Mouse (Mus musculus) heart, embryonic 16.5 days (tissue): Measurements from ENCODE around the gene Myo18b. TPM values are rescaled to one million over a fixed set of nuclear protein-coding genes. Genes with fewer than 3 reads are reported as not detected.

Source experiments
- ATAC-seq: fragments of 200-750 bp; cut with Nextera tagmentation; replicated peaks from 2 replicates; pipeline ENCODE4 v1.8.0; 2017; ENCODE audit warnings: moderate number of reproducible peaks; ENCODE audit not compliant: insufficient read depth, low FRiP score; ENCODE audit errors: extremely low read depth
- H3K27ac ChIP-seq: fragments of 300-500 bp; sonication (generic); 2 replicates; pipeline ENCODE4 v1.5.1; 2014; ENCODE audit warnings: mild to moderate bottlenecking, low read length, control low read depth, moderate library complexity
- H3K27me3 ChIP-seq: fragments of 300-500 bp; sonication (generic); 2 replicates; pipeline ENCODE4 v1.6.1; 2014; ENCODE audit warnings: low read length, mixed read lengths; ENCODE audit not compliant: control insufficient read depth, insufficient read depth
- H3K36me3 ChIP-seq: fragments of 300-500 bp; sonication (generic); 2 replicates; pipeline ENCODE4 v1.6.1; 2014; ENCODE audit not compliant: control insufficient read depth, insufficient read depth
- H3K4me1 ChIP-seq: fragments of 300-500 bp; sonication (generic); 2 replicates; pipeline ENCODE4 v1.6.1; 2014; ENCODE audit warnings: low read length, mixed read lengths; ENCODE audit not compliant: control insufficient read depth, insufficient read depth
- H3K4me2 ChIP-seq: fragments of 300-500 bp; sonication (generic); 2 replicates; pipeline ENCODE4 v1.6.1; 2014; ENCODE audit warnings: low read depth, mild to moderate bottlenecking, control low read depth, low read length
- H3K4me3 ChIP-seq: fragments of 300-500 bp; sonication (generic); 2 replicates; pipeline ENCODE4 v1.5.1; 2014; ENCODE audit warnings: mild to moderate bottlenecking, control low read depth, low read length
- H3K9ac ChIP-seq: fragments of 300-500 bp; sonication (generic); 2 replicates; pipeline ENCODE4 v1.6.1; 2014; ENCODE audit warnings: low read length, control low read depth
- H3K9me3 ChIP-seq: fragments of 300-500 bp; sonication (generic); replicated peaks from 2 replicates; pipeline ENCODE4 v1.6.1; 2016; ENCODE audit warnings: low read length; ENCODE audit not compliant: control insufficient read depth
- WGBS: fragments of 180-500 bp; shearing (Covaris S2); extraction: QIAGEN DNeasy Blood & Tissue Kit; methylation state at CpG from one replicate; pipeline ENCODE4 v1.1.7; 2014; 5-methylcytosine and 5-hydroxymethylcytosine counted together
- polyA plus RNA-seq: library from polyadenylated mRNA; unstranded; fragments of >200 nt; fragmentation: Nextera tagmentation; extraction: Ambion mirVana; gene quantifications from 2 replicates; pipeline ENCODE4 v1.2.1, GENCODE M21; 2015

The Myo18b gene
- 24.9 and 28.6 TPM in 2 replicates for polyA plus RNA-seq

DNA sequence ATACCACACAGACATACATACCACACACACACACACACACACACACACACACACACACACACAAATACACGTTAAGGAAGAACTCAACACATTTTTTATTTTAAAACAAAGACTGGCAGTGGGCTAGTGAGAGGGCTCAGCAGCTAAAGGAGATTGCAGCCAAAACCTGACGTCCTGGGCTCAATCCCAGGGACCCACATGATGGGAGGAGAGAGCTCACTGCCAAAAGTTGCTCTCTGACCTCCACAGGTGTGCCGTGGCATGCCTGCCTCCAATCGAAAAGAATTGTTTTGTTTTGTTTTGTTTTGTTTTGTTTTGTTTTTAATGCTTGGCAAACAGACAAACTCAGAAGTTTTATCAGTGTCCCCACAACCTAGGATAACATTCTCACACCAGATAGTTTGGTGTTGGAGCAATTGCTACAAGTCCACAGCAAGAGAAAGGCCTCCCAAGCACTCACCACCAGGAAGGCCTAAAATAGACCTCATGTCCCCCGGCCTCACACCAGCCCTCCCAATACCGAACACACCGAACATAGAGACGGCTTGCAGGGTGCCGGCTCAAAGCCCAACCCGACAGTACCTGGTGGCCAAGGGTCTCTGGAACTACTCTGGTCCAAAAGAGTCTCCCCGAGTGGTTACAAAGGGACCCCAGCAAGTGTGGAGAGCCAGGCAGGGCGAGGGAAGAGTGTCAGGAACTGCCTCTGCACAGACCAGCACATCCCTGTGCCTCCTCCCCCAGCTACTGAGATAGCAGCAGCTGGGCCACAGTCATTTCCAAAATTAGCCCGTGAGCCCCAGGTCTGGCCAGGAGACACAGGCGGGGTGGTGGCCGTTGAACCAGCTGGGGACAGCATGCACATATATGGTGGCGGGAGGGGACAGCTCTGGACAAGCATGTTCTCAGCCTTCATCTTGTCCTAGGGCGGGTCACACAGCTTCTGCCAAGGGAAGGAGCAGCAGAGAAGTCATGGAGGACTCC lies at the start of gene Myo18b:
TSS of gene Myo18b (minus strand) at position 689 of the 981 bp plus-strand sequence.
- H3K9me3 ChIP-seq: no peaks in the 10 kb centered on the region
- H3K9ac ChIP-seq: peak within 1 kb of the TSS; percentile 88
- WGBS: 37% methylated on average over 17 of the region's 17 CpGs
- peak; percentile 94 for ATAC-seq
- H3K4me2 ChIP-seq: peak within 1 kb of the TSS; percentile 73
- H3K27me3 ChIP-seq: no peaks in the 10 kb centered on the region
- peaks cover 5% of the 10 kb centered on the region for H3K4me1 ChIP-seq
- H3K36me3 ChIP-seq: peaks cover 10% of the 10 kb centered on the region
- H3K4me3 ChIP-seq: peak within 1 kb of the TSS; percentile 63
- H3K27ac ChIP-seq: peak within 1 kb of the TSS; percentile 99

DNA sequence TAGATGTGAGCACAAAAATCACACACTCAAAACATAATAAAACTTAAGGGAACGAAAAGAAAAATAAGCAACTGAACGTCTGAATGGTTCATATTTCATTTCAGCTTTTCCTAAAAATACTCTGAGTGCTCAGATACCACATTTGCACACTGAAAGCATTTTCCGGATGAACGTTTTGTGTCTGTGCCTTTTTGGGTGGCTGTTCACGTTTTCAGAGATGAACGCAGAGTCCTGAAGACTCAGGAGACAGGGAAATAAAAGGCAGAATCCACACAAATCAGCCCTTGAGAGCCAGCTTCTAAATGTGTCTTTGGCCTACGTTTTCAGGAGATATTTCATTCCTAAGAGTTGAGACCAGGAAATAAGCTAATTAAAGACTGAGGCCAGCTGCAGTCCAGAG lies 49.8 kb upstream of the Myo18b start:
- 75% methylated on average over 7 of the region's 7 CpGs for WGBS
- H3K9me3 ChIP-seq: no peaks in the 10 kb centered on the region
- no peaks in the 10 kb centered on the region for H3K4me1 ChIP-seq
- no peak for ATAC-seq
- H3K9ac ChIP-seq: no peak overlapping the region
- no peak overlapping the region for H3K4me2 ChIP-seq
- no peak overlapping the region for H3K27ac ChIP-seq
- H3K4me3 ChIP-seq: no peak overlapping the region
- H3K27me3 ChIP-seq: no peaks in the 10 kb centered on the region
- peaks cover 12% of the 10 kb centered on the region for H3K36me3 ChIP-seq

DNA sequence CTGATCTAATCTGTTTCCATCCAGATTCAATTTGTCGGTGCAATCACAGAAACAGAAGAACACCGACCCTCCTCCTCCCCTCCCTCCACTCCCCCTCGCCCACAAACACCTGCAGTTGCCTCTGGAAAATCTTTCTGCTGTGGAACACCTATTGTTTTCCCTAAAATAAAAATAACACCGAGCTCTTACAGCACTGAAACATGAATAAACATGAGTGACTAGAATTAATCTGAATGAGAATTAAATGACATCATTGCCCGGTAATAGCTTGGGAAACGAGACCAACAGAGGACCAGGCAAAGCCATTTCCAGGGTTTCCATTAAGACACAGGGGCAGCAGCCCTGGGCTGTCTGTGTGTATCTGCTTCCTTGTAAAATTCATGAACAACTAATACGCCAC lies 46.1 kb upstream of the Myo18b start:
- Histone ChIP-seq H3K9me3 (no peaks in the 10 kb centered on the region), H3K36me3 (peaks cover 17% of the 10 kb centered on the region), H3K27me3 (no peaks in the 10 kb centered on the region), H3K9ac (no peak overlapping the region), H3K4me2 (no peak overlapping the region), H3K4me3 (no peak overlapping the region), H3K4me1 (no peaks in the 10 kb centered on the region), H3K27ac (no peak overlapping the region)
- WGBS: 71% methylated on average over 7 of the region's 7 CpGs
- ATAC-seq: no peak

DNA sequence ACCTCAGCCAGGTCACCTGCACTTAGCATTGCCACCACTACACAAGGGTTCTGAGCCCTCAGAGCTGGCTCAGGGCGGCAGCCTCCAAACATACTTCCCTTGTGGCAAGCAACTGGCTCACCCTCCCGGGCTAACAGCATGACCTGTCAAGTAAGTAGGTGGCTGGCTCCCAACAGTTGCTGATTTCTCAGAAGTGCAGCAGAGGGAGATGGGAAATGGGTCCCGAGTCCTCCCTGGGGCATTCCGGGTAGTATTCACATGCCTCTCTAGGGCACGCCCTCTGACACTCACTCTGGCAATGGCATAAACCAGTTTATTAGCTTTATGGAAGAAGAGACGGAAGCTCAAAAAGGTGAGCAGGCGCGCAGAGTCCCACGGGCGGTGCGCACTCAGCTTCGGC lies 44.8 kb upstream of the Myo18b start:
- Histone ChIP-seq H3K27ac (no peak overlapping the region), H3K9ac (no peak overlapping the region), H3K27me3 (no peaks in the 10 kb centered on the region), H3K4me3 (no peak overlapping the region), H3K4me1 (peaks cover 11% of the 10 kb centered on the region), H3K36me3 (peaks cover 13% of the 10 kb centered on the region), H3K4me2 (no peak overlapping the region), H3K9me3 (no peaks in the 10 kb centered on the region)
- ATAC-seq: no peak
- 85% methylated on average over 12 of the region's 12 CpGs for WGBS

DNA sequence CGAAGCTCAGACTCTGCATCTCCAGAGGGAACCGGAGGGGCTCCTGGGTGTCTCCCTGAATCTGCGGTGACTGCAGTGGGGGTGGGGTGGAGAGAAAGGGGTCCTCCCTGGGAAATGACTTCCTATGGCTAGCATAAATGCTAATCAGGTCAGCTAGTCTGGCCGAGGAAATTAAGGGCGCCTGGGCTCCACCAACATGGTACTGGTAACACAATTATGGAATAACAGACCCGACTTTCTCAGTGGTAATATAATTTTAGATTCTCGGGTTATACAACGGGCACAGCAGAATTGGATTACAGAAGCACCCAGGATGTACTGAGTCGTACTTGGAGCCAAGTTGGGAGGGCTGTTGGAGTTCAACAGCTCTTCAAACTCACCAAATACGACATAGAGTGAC lies 40.5 kb upstream of the Myo18b start:
- 65% methylated on average over 10 of the region's 10 CpGs for WGBS
- no peak for ATAC-seq
- H3K36me3 ChIP-seq: peaks cover 11% of the 10 kb centered on the region
- H3K9ac ChIP-seq: no peak overlapping the region
- H3K4me1 ChIP-seq: peaks cover 29% of the 10 kb centered on the region
- no peaks in the 10 kb centered on the region for H3K27me3 ChIP-seq
- H3K9me3 ChIP-seq: no peaks in the 10 kb centered on the region
- H3K4me3 ChIP-seq: no peak overlapping the region
- peak overlapping the region; percentile 24; the same call in 1 of the 2 replicates for H3K27ac ChIP-seq
- no peak overlapping the region for H3K4me2 ChIP-seq

DNA sequence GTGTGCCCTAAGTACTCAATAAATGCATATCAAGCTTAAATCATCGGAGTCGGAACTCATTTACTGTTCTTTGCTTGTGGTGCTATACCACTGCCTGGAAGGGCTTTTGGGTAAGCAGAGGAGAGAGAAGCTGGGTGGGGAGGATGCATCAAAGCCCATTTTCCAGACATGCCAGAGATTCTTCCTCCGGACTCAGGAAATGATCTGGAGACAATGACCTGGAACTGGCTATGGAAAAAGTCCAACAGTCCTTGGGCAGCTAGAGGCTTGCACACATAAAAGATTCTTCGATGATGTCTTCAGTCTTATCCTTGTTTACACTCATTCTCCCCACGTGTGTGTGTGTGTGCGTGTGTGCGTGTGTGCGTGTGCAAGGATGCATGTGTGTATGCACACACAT lies 39.3 kb upstream of the Myo18b start:
- ATAC-seq: no peak
- H3K4me1 ChIP-seq: peaks cover 29% of the 10 kb centered on the region
- peaks cover 5% of the 10 kb centered on the region for H3K36me3 ChIP-seq
- no peak overlapping the region for H3K9ac ChIP-seq
- no peak overlapping the region for H3K4me2 ChIP-seq
- no peak overlapping the region for H3K27ac ChIP-seq
- WGBS: 80% methylated on average over 8 of the region's 8 CpGs
- H3K9me3 ChIP-seq: no peaks in the 10 kb centered on the region
- no peak overlapping the region for H3K4me3 ChIP-seq
- H3K27me3 ChIP-seq: no peaks in the 10 kb centered on the region

DNA sequence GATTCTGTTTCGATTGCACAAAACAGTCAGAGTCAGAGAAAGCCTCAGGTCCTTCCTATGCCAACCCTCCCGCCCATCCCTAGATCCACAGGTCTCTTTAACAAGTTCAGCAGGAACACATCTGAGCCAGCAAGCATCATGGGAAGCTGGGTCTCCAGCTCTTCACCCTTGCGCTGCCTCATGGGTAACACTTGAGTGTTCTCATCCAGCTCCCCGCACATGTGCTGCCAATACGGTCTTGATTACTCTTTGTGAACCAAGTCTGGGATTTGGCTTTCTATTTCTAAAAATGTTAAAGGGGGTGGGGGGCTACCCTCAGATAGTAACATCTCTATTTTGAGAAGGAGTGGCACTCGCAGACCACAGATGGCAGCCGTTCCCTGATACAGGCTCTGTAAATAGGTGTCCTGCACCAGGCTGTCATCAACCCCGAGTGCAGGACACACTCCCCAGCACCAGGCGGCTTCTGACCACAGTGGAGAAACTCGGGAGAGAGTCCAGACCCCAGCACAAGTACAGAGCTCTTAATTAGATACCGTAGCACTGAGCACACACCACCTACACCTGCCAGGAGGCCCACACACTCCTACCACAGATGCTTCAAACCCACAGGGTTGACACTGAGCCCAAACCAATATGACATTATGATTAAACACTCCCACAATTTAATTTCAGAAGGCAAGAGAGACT lies 36.9 kb upstream of the Myo18b start:
- H3K4me2 ChIP-seq: peak overlapping the region; percentile 19; the same call in 1 of the 2 replicates

DNA sequence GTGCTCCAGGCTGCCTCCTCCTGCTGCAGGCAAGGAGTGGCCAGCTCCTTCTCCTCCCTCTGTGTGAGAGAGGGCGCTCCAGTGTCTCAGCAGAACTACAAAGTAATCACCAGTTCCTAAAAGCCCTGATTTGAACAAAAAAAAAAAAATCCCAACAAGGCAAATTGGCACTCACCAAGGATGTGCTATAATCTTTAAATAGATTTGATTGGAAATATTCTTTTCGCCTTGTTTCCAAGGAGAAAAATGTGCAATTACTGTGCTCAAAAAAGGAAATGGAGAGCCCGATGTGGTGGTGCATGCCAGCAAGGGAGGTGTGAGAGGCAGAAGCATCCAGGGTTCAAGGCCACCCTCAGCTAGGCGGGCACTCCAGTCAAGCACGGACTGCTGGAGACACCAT lies 35.7 kb upstream of the Myo18b start:
- Histone ChIP-seq H3K9ac (no peak overlapping the region), H3K9me3 (no peaks in the 10 kb centered on the region), H3K27ac (no peak overlapping the region), H3K4me1 (peaks cover 32% of the 10 kb centered on the region), H3K4me3 (no peak overlapping the region), H3K36me3 (peaks cover 6% of the 10 kb centered on the region), H3K4me2 (no peak overlapping the region), H3K27me3 (no peaks in the 10 kb centered on the region)
- ATAC-seq: no peak
- 87% methylated on average over 5 of the region's 5 CpGs for WGBS

More for the DNA sequence above, 36.9 kb upstream of the Myo18b start:
- H3K9me3 ChIP-seq: no peaks in the 10 kb centered on the region
- H3K4me3 ChIP-seq: no peak overlapping the region
- WGBS: 44% methylated on average over 11 of the region's 11 CpGs
- peaks cover 31% of the 10 kb centered on the region for H3K4me1 ChIP-seq
- peak overlapping the region; percentile 79 for H3K27ac ChIP-seq
- ATAC-seq: peak; percentile 90
- no peak overlapping the region for H3K9ac ChIP-seq
- no peaks in the 10 kb centered on the region for H3K27me3 ChIP-seq
- peaks cover 6% of the 10 kb centered on the region for H3K36me3 ChIP-seq
